Mouse (Mus musculus) olfactory bulb, adult 2 months (tissue): ENCODE results near the gene S100a4. TPM values are rescaled to one million over a fixed set of nuclear protein-coding genes. Genes with fewer than 3 reads are reported as not detected.

Source experiments
- H3K27ac ChIP-seq: fragments of 200-500 bp; 2 replicates; pipeline ENCODE4 v1.5.1; 2012; ENCODE audit warnings: low read depth, low read length; ENCODE audit not compliant: insufficient read depth
- H3K4me1 ChIP-seq: fragments of 200-500 bp; 2 replicates; pipeline ENCODE4 v1.6.1; 2012; ENCODE audit warnings: low read length; ENCODE audit not compliant: control insufficient read depth, insufficient read depth
- H3K4me3 ChIP-seq: fragments of 200-500 bp; 2 replicates; pipeline ENCODE4 v1.5.1; 2012; ENCODE audit warnings: mild to moderate bottlenecking, low read depth, low read length, moderate library complexity; ENCODE audit not compliant: insufficient read depth
- CTCF ChIP-seq: fragments of 200-500 bp; IDR thresholded peaks from 2 replicates; pipeline ENCODE4 v1.5.1; 2012; ENCODE audit warnings: low read depth, mild to moderate bottlenecking, low read length, moderate library complexity; ENCODE audit not compliant: insufficient read depth
- POLR2A ChIP-seq: fragments of 200-500 bp; IDR thresholded peaks from 2 replicates; pipeline ENCODE4 v1.6.1; 2012; ENCODE audit warnings: mild to moderate bottlenecking, low read depth, low read length, moderate library complexity; ENCODE audit not compliant: insufficient read depth
- WGBS: fragments of 180-500 bp; shearing (Covaris S2); methylation state at CpG from one replicate; pipeline ENCODE4 v1.1.7; 2018; 5-methylcytosine and 5-hydroxymethylcytosine counted together
- polyA plus RNA-seq: library from polyadenylated mRNA; stranded (reverse); fragments of >200 nt; gene quantifications from 2 replicates; pipeline ENCODE4 v1.2.4, GENCODE M21; 2012; ENCODE audit warnings: low replicate concordance; ENCODE audit not compliant: missing spikeins, insufficient read depth, insufficient read length

S100a4 gene
- polyA plus RNA-seq, 1 experiment, result not detected

DNA sequence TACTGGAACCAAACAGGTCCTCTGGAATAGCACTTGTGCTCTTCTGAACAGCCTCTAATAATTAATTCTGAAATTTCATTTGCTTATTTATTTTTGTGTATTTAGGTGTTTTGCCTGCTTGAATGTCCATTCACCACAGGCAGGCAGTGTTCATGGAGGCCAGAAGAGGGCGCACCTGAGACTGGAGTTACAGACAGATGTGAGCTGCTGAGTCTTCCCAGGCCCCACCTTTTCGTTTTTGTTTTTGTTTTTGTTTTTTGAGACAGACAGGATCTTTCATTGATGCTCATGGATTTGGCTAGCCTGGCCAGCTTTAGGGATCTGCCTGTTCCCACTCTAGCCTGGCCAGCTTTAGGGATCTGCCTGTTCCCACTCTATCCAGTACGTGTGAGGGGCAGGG, 40.6 kb downstream of the S100a4 start:
- 52% methylated on average over 3 of the region's 3 CpGs for WGBS
- H3K4me3 ChIP-seq, result no peak overlapping the region
- no peak for TF ChIP-seq POLR2A
- TF ChIP-seq CTCF, result no peak; the same call in 1 of the 2 replicates
- peaks cover 16% of the 10 kb centered on the region for H3K4me1 ChIP-seq
- no peak overlapping the region for H3K27ac ChIP-seq

DNA sequence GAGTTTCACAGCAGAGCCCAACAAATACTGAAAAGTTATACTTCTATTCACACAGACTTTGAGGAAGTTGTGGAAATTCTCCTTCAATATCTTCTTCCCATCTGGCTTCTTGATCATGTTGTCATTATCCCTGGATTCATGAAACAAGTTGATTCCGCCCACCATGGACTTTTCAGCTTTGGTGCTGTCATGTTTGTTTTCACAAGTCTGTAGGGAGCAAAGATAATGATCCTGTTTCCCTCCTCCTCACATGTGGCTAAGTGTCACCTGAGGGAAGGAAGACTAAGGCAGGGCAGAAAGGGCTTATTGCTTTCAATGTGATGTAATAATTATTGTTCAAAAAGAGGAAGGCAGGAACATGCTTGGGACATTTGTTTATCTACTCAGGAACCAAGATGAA, 43.7 kb downstream of the S100a4 start:
- WGBS, result 91% methylated on average over 1 of the region's 1 CpGs
- peaks cover 13% of the 10 kb centered on the region for H3K4me1 ChIP-seq
- TF ChIP-seq CTCF (no peak), POLR2A (no peak)

DNA sequence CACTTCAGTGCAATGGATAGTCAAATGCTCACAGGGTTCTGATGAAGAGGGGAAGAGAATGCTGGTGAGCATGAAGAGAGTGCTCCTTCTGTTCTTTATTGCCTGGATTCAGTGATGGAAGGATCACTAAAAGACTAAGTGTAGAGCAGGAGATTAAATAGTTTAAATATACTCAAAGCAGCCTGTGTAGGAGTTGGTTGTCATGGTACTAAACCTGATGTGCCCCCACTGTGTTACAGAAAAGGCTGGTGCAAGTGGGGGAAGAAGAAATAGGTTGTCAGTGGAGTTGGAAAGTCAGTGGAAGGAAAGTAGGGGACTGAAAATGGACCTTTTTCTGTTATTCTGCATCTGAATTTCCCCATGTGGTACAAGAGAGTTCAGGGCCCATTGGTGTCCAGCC, 45.4 kb downstream of the S100a4 start:
- Histone ChIP-seq H3K4me3 (no peak overlapping the region), H3K4me1 (peaks cover 6% of the 10 kb centered on the region; the same call in 1 of the 2 replicates), H3K27ac (peak overlapping the region; percentile 79; the same call in 1 of the 2 replicates)
- TF ChIP-seq CTCF, result no peak
- TF ChIP-seq POLR2A, result no peak

More for the DNA sequence above, 43.7 kb downstream of the S100a4 start:
- H3K4me3 ChIP-seq, result no peak overlapping the region
- no peak overlapping the region for H3K27ac ChIP-seq

DNA sequence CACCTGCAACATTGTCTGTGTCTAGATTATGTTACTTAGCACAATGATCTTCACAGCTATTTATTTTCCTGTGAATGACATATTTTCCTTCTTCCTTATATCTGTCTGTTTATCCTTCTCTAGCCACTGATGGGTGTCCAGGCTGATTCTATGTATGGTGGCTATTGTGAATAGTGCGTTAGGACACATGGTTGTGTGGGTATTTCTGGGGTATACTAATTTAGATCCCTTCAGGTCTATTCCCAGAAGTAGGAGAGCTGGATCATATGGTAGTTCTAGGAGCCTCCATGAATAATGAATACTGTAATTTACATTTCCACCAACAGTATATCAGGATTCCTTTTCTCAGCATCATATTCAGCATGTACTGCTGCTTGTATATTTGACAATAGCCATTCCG, 46.3 kb downstream of the S100a4 start:
- Histone ChIP-seq H3K4me1 (peaks cover 2% of the 10 kb centered on the region; the same call in 1 of the 2 replicates), H3K27ac (no peak overlapping the region), H3K4me3 (no peak overlapping the region)
- 64% methylated on average over 2 of the region's 2 CpGs for WGBS
- TF ChIP-seq CTCF (no peak), POLR2A (no peak)

DNA sequence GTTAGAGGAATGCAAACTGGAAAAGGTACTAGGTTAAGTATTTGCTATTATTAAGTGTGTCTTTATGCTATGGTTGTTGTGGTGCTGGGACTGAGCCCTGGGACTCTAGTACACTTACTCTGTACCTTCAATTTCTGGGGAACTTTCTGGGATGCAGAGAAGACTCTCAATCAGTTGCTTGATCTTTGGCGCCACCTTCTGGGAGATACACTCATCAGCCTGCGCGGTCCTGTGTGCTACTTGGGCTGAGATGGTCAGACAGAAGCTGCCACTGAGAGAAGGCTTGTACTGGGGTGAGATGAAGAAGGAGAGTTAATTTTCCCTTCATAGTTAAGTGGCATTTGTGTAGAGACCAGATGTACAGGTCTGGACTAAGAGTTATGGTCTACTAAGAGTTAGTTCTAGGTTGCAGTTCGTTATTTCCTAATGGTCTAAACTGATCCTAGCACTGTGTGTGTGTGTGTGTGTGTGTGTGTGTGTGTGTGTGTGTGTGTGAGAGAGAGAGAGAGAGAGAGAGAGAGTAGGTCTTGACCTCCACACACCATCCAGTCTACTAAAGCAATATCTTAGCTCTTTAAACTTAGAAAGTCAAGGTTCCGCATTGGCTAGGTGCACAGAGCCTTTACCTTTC, 49.4 kb downstream of the S100a4 start:
- Histone ChIP-seq H3K4me1 (no peaks in the 10 kb centered on the region), H3K4me3 (no peak overlapping the region), H3K27ac (no peak overlapping the region)
- TF ChIP-seq CTCF (peak; percentile 48), POLR2A (no peak)
- 38% methylated on average over 5 of the region's 5 CpGs for WGBS

DNA sequence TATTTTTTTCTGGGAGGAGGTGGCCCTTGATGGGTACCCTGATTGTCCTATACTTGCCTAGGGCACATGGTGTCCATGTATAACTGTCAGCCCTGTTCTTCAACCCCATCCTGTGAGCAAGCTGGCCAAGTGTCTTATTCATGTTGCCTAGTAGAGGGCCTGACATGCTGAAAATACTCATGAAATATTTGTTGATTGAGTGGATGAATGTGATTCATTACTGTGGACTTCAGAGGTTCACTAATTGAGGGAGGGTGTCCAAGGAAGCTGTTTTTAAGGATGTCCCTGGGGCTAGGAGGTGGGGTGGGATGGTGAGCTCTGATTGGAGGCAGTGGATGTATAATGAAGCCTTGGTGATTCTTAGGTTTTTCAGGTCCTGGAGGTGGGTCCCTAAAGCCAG, 50.1 kb downstream of the S100a4 start, which contains the start of gene S100a7a:
TSS of gene S100a7a (plus strand) at position 301 of the 400 bp plus-strand sequence.
- TF ChIP-seq POLR2A (no peak), CTCF (no peak)
- Histone ChIP-seq H3K4me3 (no peak within 1 kb of the TSS), H3K27ac (no peak within 1 kb of the TSS), H3K4me1 (no peaks in the 10 kb centered on the region)

Other genes starting within 250 kb of the S100a4 start
- gene Slc27a3, start 213.8 kb upstream of the S100a4 start, polyA plus RNA-seq, result not detected in 2 replicates
- gene Ints3, start 170.1 kb upstream of the S100a4 start, polyA plus RNA-seq, result not detected in 2 replicates
- not detected in 2 replicates for gene Npr1, start 137.9 kb upstream of the S100a4 start, polyA plus RNA-seq
- gene Ilf2, start 127.6 kb upstream of the S100a4 start, polyA plus RNA-seq, result not detected in 2 replicates
- not detected in 2 replicates for gene Snapin, start 112.7 kb upstream of the S100a4 start, polyA plus RNA-seq
- 401 TPM in 1 of 2 replicates, not detected in the other for gene Chtop, start 94.3 kb upstream of the S100a4 start, polyA plus RNA-seq
- gene S100a1, start 89.4 kb upstream of the S100a4 start, polyA plus RNA-seq, result not detected in 2 replicates
- gene S100a13, start 89.3 kb upstream of the S100a4 start, polyA plus RNA-seq, result not detected in 2 replicates
- gene S100a14, start 76.9 kb upstream of the S100a4 start, polyA plus RNA-seq, result not detected in 2 replicates
- gene S100a16, start 66.5 kb upstream of the S100a4 start, polyA plus RNA-seq, result not detected in 2 replicates
- not detected in 2 replicates for gene S100a3, start 43.2 kb upstream of the S100a4 start, polyA plus RNA-seq
- not detected in 2 replicates for gene S100a2, start 13.5 kb upstream of the S100a4 start, polyA plus RNA-seq
- not detected in 2 replicates for gene Gm42674, start 1.9 kb upstream of the S100a4 start, polyA plus RNA-seq
- gene S100a5, start 4.8 kb downstream of the S100a4 start, polyA plus RNA-seq, result not detected in 2 replicates
- gene S100a6, start 9.1 kb downstream of the S100a4 start, polyA plus RNA-seq, result not detected in 2 replicates
- gene S100a7a, start 50.2 kb downstream of the S100a4 start, polyA plus RNA-seq, result not detected in 2 replicates
- gene S100a8, start 65.2 kb downstream of the S100a4 start, polyA plus RNA-seq, result not detected in 2 replicates
- not detected in 2 replicates for gene S100a9, start 92.0 kb downstream of the S100a4 start, polyA plus RNA-seq
- gene Pglyrp4, start 123.1 kb downstream of the S100a4 start, polyA plus RNA-seq, result not detected in 2 replicates
- gene Gm5849, start 174.1 kb downstream of the S100a4 start, polyA plus RNA-seq, result not detected in 2 replicates